Mouse (Mus musculus) MEL (cell line): ENCODE data around the gene Ppox.

Experiments
- CTCF ChIP-seq, 3 experiments: IDR thresholded peaks in 2 of 3; conservative IDR thresholded peaks in 1 of 3; 2 replicates each; pipeline ENCODE4 v1.5.1; 2011 to 2012; ENCODE audit warnings: low read length in 3 of 3, low read depth in 2 of 3, mild to moderate bottlenecking in 2 of 3, improper control_type of control experiment in 1 of 3, inconsistent platforms in 1 of 3, mixed read lengths in 1 of 3, moderate library complexity in 1 of 3; ENCODE audit not compliant: control insufficient read depth in 1 of 3, insufficient read depth in 1 of 3, poor library complexity in 1 of 3, severe bottlenecking in 1 of 3
- HCFC1 ChIP-seq: IDR thresholded peaks from 2 replicates; pipeline ENCODE4 v1.6.1; 2012; ENCODE audit warnings: low read depth, mild to moderate bottlenecking, inconsistent platforms, low read length, improper control_type of control experiment, moderate library complexity
- POLR2A ChIP-seq, 2 experiments: IDR thresholded peaks; 2 replicates each; pipeline ENCODE4 v1.6.1; 2011 to 2012; ENCODE audit warnings: low read length in 2 of 2, mild to moderate bottlenecking in 2 of 2, control low read depth in 1 of 2, improper control_type of control experiment in 1 of 2, low read depth in 1 of 2, moderate library complexity in 1 of 2; ENCODE audit not compliant: control insufficient read depth in 1 of 2, insufficient read depth in 1 of 2, poor library complexity in 1 of 2
- POLR2AphosphoS5 ChIP-seq: IDR thresholded peaks from 2 replicates; pipeline ENCODE4 v1.6.1; 2012; ENCODE audit warnings: low read depth, borderline replicate concordance, mild to moderate bottlenecking, inconsistent platforms, low read length, moderate library complexity, mixed read lengths
- SIN3A ChIP-seq: IDR thresholded peaks from 2 replicates; pipeline ENCODE4 v1.6.1; 2012; ENCODE audit warnings: low read length, improper control_type of control experiment, inconsistent platforms
- UBTF ChIP-seq: IDR thresholded peaks from 2 replicates; pipeline ENCODE4 v1.6.1; 2012; ENCODE audit warnings: low read depth, mild to moderate bottlenecking, inconsistent platforms, low read length, improper control_type of control experiment, moderate library complexity, borderline replicate concordance; ENCODE audit not compliant: insufficient read depth

- TF ChIP-seq CTCF (IDR thresholded peaks at IDR 0.05 in 2 of 3, conservative IDR thresholded peaks at IDR 0.05 in 1 of 3; ENCODE audit: control insufficient read depth in 1 of 3, insufficient read depth in 1 of 3, low read depth in 2 of 3, low read length in 3 of 3, poor library complexity in 1 of 3, severe bottlenecking in 1 of 3): no peak
- no peak for TF ChIP-seq HCFC1
- TF ChIP-seq POLR2A (IDR thresholded peaks at IDR 0.05; ENCODE audit: control insufficient read depth in 1 of 2, insufficient read depth in 1 of 2, low read depth in 1 of 2, low read length in 2 of 2, poor library complexity in 1 of 2): no peak
- TF ChIP-seq POLR2AphosphoS5: no peak
- TF ChIP-seq UBTF: no peak
- TF ChIP-seq SIN3A: no peak
These were observed 20.7 kb downstream of the Ppox start for GRCm38 (mm10) chr1:171260316-171260715.
